ENCODE assay signal across 26 mouse cellular contexts in the genomic region with DNA sequence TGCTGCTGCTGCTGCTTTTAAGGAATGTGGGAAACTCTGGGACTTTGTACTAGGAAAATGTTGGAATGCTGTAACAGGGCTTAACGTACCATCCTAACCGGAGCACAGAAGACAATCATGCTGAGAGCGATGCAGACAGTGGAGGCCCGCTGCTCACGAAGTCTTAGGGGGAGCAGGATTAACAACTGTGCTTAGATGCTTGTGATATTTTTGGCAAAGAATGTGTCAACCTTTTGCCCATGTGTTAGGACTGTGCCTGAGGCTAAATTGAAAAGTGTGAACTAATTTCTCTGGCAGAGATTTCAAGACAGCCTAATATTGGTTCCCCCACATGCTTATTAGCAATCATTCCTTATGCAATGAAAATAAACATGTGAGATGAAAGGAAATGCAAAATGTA.
"Had no signal": no experiment of that assay in that cellular context is flagged by ENCODE, and none has a peak within 500 bp of the region (broad histone marks: within the 10 kb centered on the region; RNA-seq: fewer than 3 reads in every experiment).

No protein-coding gene starts in this region.

- H3K4me2 ChIP-seq: embryonic facial prominence, embryonic 12.5 days; embryonic facial prominence, embryonic 13.5 days; embryonic facial prominence, embryonic 15.5 days; forebrain, embryonic 12.5 days; forebrain, embryonic 13.5 days; forebrain, embryonic 15.5 days; heart, embryonic 11.5 days; heart, embryonic 12.5 days had no signal

- H3K27me3 ChIP-seq: embryonic facial prominence, embryonic 12.5 days; embryonic facial prominence, embryonic 13.5 days; embryonic facial prominence, embryonic 15.5 days; forebrain, embryonic 12.5 days; forebrain, embryonic 13.5 days; forebrain, embryonic 15.5 days; heart, embryonic 12.5 days had no signal

- H3K36me3 ChIP-seq: embryonic facial prominence, embryonic 10.5 days; embryonic facial prominence, embryonic 12.5 days; embryonic facial prominence, embryonic 13.5 days; embryonic facial prominence, embryonic 15.5 days; forebrain, embryonic 12.5 days; forebrain, embryonic 15.5 days; heart, embryonic 12.5 days had no signal

- H3K27ac ChIP-seq: embryonic facial prominence, embryonic 10.5 days; embryonic facial prominence, embryonic 12.5 days; embryonic facial prominence, embryonic 13.5 days; embryonic facial prominence, embryonic 15.5 days; forebrain, embryonic 12.5 days; forebrain, embryonic 13.5 days; forebrain, embryonic 15.5 days; gastrocnemius, adult 2 months; heart, adult 2 months had no signal

- H3K9me3 ChIP-seq: embryonic facial prominence, embryonic 10.5 days; embryonic facial prominence, embryonic 12.5 days; embryonic facial prominence, embryonic 13.5 days; embryonic facial prominence, embryonic 15.5 days; forebrain, embryonic 12.5 days; forebrain, embryonic 13.5 days; forebrain, embryonic 15.5 days; heart, embryonic 12.5 days had no signal

- DNase-seq: cerebellum, adult 8-10 months; cerebellum, adult 9-10 months; cerebellum, adult 9-11 months; cerebellum, postnatal 10 days; cerebellum, postnatal 14 days; cerebellum, postnatal 25 days; cerebellum, postnatal 36 days; embryo, embryonic 11 days; gastrocnemius, adult 2 months; gastrocnemius, postnatal 10 days; gastrocnemius, postnatal 14 days; gastrocnemius, postnatal 25 days; gastrocnemius, postnatal 36 days; heart, adult 11 months; heart, adult 18-20 months; heart, adult 2 months had no signal

- H3K4me3 ChIP-seq: embryonic facial prominence, embryonic 10.5 days; embryonic facial prominence, embryonic 12.5 days; embryonic facial prominence, embryonic 13.5 days; embryonic facial prominence, embryonic 15.5 days; erythroblast, embryonic 14.5 days; forebrain, embryonic 12.5 days; forebrain, embryonic 13.5 days; forebrain, embryonic 15.5 days; gastrocnemius, adult 2 months; heart, adult 2 months; heart, embryonic 12.5 days had no signal

- H3K4me1 ChIP-seq: embryonic facial prominence, embryonic 10.5 days; embryonic facial prominence, embryonic 12.5 days; embryonic facial prominence, embryonic 13.5 days; embryonic facial prominence, embryonic 15.5 days; forebrain, embryonic 12.5 days; forebrain, embryonic 13.5 days had no signal

- ATAC-seq: forebrain, embryonic 13.5 days; forebrain, embryonic 15.5 days had no signal

- H3K9ac ChIP-seq: embryonic facial prominence, embryonic 12.5 days; embryonic facial prominence, embryonic 13.5 days; embryonic facial prominence, embryonic 15.5 days; forebrain, embryonic 12.5 days; forebrain, embryonic 13.5 days; forebrain, embryonic 15.5 days; heart, embryonic 12.5 days had no signal
